Mouse (Mus musculus): Measurements from ENCODE around the gene Gm20388.

Gm20388 gene

GRCm38 (mm10) chr8:122144729-122145311 is 2234.2 kb downstream of the Gm20388 start:
- no peak for DNase-seq (ENCODE audit: low spot score)

DNA sequence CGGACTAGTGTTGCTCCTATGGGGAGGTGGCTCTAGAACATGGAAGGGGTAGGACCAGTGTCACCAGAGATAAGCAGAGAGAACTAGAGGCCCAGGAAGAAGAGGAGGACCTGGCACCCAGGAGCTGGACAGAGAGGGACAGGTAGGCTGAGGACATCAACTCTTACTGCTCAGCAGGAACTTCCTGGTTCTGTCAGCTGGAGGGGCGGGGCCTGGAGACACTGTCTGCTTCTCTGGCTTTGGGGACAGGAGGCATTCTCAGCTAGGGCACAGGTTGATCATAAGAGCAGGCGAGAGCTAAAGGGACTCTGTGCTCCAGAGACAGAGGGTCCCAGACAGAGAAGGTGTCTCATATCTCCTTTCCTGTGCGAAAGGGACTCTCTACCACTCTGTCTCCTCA is 2238.4 kb downstream of the Gm20388 start:
- no peak for DNase-seq (ENCODE audit: low spot score)

GRCm38 (mm10) chr8:122149606-122150005 is 2239.0 kb downstream of the Gm20388 start:
- no peak for DNase-seq (ENCODE audit: low spot score)

- no peak for DNase-seq (ENCODE audit: low spot score)
These were observed 2240.9 kb downstream of the Gm20388 start for GRCm38 (mm10) chr8:122151541-122151940.

DNA sequence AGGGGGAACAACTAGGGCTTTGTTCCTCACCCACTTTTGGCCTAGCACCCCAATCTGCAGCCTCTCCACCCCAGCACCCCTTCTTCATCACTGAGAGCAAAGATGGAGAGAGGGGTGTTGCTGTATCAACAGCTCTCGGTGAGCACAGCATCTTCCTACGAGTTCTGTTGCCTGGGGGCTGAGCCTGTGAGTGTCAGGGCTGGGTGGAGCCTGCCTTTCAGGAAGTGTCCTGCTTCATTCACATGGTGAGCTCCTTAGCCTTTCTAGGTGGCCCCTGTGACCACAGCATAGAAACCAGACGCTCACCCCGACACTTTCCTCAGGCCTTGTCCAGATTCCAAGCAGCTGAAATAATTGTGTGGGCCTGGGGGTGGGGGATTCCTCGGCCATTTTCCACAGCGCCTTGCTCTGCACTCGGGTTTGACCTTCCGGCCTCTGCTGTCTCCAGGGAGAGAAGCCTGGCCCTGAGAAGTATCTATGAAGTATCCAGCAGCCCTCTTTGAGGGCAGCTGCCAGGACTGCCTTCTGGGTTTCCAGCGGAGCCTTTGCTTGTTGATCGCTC is 2244.5 kb downstream of the Gm20388 start:
- no peak for DNase-seq (ENCODE audit: low spot score)

DNA sequence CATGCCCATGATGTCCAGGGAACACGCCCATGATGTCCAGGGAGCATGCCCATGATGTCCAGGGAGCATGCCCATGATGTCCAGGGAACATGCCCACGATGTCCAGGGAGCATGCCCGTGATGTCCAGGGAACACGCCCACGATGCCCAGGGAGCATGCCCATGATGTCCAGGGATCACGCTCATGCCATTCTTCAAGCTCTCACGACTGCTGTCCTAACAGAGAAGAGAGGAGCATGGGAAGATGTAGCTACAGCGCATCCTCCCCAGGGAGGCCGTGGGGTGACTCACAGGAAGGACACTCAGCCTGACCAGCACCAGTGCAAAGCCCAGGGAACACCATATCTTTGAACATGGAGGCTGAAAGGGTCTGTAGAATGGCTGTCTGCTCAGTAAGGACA is 2245.3 kb downstream of the Gm20388 start:
- no peak for DNase-seq (ENCODE audit: low spot score)

DNA sequence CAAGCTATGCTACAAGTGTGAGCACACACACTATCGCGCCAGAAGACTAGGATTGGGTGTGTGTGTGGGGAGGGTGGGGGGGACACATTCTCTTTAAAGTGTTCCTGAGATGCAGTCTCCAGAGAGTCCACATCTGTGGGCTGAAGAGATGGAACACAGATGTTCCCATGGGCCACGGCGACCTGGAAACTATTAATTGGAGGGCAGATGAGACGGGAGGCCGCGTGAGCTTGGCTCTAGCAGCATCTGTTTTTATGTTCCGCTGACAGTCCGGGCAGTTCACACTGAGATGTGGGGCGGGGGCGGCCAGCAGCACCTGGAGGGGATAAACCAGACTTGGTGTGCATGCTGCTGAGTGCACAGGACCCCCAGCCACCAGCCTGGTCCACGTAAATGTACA is 2247.0 kb downstream of the Gm20388 start:
- no peak for DNase-seq (ENCODE audit: low spot score)

DNA sequence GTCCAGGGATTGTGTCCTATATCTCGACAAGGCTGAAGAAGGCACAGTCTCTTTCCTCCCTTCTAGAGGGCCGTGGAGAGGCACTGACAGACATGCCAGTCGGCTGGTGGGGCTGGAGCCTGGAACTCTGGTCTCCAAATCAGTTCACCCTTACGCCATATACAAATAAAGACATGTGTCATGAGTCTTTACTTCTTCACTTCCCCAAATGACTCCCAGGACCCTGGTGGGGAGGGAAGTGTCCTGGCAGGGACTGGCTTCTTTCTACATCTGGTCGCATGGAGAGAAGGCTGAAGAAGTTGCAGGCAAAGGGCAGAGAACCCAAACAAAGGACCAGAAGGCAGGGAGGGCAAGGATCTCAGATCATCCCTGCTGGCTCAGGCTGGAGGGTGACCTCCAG is 2249.5 kb downstream of the Gm20388 start:
- no peak for DNase-seq (ENCODE audit: low spot score)

GRCm38 (mm10) chr8:122162992-122163391 is 2252.4 kb downstream of the Gm20388 start:
- DNase-seq (ENCODE audit: low spot score), result peak; percentile 74

DNA sequence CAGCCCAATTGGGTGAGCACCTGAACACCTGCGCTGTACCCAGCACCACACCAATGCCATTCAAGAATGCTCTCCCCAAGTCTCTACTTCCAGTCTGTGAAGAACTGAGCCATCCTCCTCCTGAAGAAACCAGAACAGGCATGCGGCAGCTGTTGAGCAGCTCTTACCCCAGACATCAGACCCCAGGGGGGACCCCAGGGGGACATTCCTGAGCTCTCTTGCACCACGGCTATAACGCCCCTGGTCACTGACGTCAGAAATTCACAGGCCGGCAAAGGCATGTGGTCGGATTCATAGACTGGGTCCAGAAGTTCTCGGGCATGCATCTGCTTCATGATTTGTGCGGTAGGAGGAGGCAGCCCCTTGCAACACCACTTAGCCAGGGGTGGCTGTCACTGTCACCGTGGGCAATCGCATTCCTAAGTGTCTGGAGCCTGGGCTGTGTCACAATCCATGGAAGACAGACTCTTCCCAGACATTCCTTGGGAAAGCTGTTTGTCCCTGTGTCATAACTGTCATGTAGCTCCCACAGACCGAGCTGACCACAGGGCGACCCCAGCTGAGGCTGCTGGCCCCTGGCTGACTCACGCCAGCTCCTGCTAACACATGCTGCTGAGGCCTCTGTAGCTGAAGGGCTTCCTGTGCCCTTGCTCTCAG is 2256.7 kb downstream of the Gm20388 start:
- DNase-seq (ENCODE audit: low spot score), result no peak

DNA sequence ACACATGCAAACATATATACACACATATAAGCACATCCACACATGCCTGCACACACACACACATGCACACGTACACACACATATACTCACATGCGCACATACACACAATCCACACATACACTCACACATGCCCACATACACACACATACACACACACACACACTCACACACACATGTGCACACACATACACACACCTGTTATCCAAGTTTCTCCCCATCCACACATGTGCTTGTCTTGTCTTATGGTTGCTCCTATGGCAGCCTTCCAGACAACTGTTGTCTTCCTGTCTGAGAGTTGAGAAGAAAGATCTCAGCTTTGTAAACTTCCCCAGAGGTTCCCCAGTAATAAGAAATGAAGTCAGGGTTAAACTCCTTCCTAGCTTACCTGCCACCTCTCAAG is 2258.8 kb downstream of the Gm20388 start:
- no peak for DNase-seq (ENCODE audit: low spot score)

- no peak for DNase-seq (ENCODE audit: low spot score)
These were observed 2261.2 kb downstream of the Gm20388 start for GRCm38 (mm10) chr8:122171823-122172222.

DNA sequence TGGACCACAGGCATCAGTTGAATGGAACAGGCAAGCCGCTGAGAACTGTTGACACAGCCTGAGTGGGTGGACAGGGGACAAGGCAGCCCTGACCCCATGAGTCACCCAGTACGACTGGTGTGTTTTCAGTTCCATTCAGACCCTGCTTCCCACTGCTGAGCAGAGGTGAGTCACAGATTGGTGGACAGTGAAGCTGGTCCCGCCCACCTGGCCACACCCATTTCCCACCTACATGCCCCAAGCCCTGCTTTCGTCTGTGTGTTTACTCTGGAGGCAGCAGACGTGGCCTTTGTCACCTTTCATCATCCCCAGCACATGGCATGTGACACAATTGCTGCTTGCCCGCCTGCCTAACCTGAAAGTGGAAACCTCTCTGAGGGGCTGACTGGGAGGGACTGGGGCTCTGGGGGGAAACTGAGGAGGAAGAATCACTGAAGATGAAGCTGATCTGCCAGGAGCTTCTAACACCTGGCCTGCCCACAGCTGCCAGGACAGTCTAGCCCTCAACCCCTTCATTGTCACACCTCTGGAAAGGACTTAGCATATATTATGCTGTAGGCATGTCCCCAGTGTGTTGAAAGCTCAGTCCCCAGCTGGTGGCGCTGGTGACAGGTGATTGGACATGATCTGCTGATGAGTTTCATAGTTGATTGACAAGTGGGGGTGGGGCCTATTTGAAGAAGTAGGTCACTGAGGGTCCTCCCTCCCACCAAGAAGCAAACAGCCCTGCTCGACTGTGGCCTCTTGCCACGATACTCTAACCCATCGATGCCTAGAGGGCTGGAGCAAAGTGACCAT is 2263.7 kb downstream of the Gm20388 start:
- no peak for DNase-seq (ENCODE audit: low spot score)

- no peak for DNase-seq (ENCODE audit: low spot score)
These were observed 2267.8 kb downstream of the Gm20388 start for GRCm38 (mm10) chr8:122178392-122178890.

GRCm38 (mm10) chr8:122179354-122179753 is 2268.7 kb downstream of the Gm20388 start:
- no peak for DNase-seq (ENCODE audit: low spot score)

GRCm38 (mm10) chr8:122180116-122180515 is 2269.5 kb downstream of the Gm20388 start:
- DNase-seq (ENCODE audit: low spot score), result no peak

DNA sequence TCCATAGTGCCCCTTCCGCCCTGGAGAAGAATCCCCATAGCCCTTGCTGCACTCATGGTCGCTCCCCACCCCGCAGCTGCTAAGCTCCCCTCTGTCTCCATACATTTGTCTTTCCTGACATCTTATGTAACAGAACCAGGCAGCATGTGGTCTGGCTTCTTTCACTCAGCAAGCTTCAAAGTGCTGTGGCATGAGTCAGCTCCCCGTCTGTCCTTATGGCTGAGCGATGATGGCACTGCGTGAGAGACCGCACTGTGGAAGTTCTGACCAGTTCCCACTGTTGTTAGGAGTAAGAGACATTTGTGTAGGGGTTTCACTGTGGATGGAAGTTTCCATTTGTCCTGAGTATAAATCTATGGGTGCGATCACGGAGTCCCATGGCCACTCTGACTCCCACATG is 2270.8 kb downstream of the Gm20388 start:
- DNase-seq (ENCODE audit: low spot score), result no peak

DNA sequence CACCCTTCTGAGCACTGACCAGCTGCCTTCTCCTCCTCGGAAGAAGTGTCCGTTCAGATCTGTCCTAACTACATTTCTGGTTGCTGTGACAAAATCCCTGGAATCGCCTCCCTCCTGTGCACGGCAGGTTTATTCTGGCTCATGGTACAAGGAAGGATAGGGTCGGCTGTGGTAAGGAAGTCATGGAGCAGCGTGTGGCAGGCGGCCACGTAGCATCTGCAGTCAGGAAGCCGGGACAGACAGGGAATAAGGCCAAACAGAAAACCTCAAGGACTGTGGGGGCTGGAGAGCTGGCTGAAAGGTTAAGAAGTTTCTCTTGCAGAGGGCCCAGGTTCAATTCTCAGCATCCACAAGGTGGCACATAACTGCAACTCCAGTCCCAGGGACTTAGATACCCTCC is 2271.3 kb downstream of the Gm20388 start:
- peak; percentile 16 for DNase-seq (ENCODE audit: low spot score)

DNA sequence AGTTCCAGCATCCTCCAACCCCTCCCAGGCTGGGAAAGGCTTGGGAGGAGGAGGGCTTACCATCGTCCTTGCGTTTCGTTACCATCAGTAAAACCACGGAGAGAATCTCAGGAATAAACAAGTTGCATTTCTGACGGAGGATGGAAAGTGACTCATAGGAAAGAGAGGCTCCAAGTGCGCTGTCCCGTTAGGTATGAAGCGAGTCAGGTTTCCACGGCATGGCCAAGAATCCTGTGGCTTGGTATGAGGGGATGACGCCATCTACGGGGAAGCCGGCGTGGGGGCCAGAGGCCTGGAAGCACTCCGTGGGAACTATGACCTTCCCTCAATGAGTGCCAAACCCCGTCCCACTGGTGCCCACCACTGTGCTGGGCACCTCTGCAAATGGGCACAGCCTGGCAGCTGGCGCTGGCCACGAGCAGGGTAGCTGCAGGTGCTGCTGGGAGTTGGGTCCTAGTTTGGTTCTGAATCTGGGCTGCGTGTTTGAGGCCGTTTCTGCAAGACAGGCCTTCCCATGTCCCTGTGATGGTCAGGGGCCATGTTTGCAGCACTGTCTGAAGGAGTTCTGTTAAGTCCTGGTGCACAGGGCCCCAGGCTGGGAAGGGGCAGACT is 2275.8 kb downstream of the Gm20388 start:
- no peak for DNase-seq (ENCODE audit: low spot score)

- no peak for DNase-seq (ENCODE audit: low spot score)
These were observed 2276.6 kb downstream of the Gm20388 start for GRCm38 (mm10) chr8:122187271-122187670.

DNA sequence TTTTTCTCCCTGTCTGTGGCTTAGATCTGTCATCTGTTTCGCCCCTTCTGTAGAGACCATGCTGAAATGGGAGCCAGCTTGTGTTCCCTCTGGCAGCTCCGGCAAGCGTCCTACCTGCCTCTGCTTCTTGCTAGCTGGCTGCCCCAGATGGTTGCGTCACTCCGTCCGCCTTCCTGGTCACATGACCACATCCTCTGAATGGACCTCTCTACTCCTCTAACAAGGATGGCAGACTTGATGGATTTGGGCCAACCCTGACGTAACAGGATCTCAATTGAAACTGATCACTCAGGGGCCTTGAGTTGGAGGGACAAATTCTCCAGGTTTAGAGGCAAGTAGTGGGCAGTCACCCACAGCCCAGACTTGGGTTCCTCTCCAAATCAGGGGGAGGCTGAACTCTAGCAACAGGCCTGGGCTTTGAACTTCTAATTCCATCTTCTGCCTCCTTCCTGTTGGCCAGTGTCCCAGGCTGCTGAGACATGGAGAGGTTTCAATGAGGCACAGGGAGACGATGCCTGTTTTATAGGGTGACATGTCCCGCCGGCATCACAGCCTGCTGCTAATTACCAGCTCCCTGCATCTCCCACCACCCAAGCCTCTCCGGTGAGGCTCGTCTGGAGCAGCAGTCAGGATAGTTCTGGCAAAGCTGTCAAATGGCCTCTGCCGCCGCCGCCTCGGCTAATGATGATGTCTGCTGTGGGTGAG is 2279.9 kb downstream of the Gm20388 start:
- DNase-seq (ENCODE audit: low spot score), result no peak

DNA sequence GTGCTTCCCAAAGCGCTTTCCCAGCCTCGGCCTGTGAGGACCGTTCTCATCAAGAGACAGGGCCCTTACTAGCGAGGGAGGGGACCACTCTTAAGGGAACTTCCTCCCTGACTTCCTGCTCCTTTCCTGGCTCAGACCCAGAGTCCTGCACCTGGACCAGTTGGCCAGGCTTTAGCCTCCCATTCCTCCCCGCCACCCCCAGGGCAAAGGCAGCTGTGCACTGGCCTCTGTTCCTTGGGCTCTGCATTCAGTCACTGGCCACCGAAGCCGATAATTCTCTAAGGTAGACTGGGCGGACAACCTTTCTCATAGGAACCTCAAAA is 2280.4 kb downstream of the Gm20388 start:
- no peak for DNase-seq (ENCODE audit: low spot score)

Measured in ovary, postnatal 14 days (tissue).